Mouse (Mus musculus) neural tube, embryonic 15.5 days (tissue): ENCODE measurements around the gene Rfx4. TPM values are rescaled to one million over a fixed set of nuclear protein-coding genes. Genes with fewer than 3 reads are reported as not detected.
A peak's percentile ranks its signal among the peaks of the same experiment; 100 is the strongest.

Experiments used
- ATAC-seq: fragments of 200-750 bp; cut with Nextera tagmentation; 2 replicates; pipeline ENCODE4 v1.8.0; 2017; ENCODE audit warnings: mild to moderate bottlenecking, moderate TSS enrichment, moderate library complexity; ENCODE audit not compliant: low FRiP score
- H3K27ac ChIP-seq: fragments of 300-500 bp; sonication (generic); replicated peaks from 2 replicates; pipeline ENCODE4 v1.5.1; 2015; ENCODE audit warnings: mild to moderate bottlenecking, inconsistent platforms
- H3K27me3 ChIP-seq: fragments of 300-500 bp; sonication (generic); replicated peaks from 2 replicates; pipeline ENCODE4 v1.6.1; 2015; ENCODE audit warnings: inconsistent platforms
- H3K36me3 ChIP-seq: fragments of 300-500 bp; sonication (generic); 2 replicates; pipeline ENCODE4 v1.6.1; 2015; ENCODE audit warnings: inconsistent platforms
- H3K4me1 ChIP-seq: fragments of 300-500 bp; sonication (generic); 2 replicates; pipeline ENCODE4 v1.6.1; 2015; ENCODE audit warnings: inconsistent platforms
- H3K4me2 ChIP-seq: fragments of 300-500 bp; sonication (generic); 2 replicates; pipeline ENCODE4 v1.6.1; 2015; ENCODE audit warnings: inconsistent platforms, mild to moderate bottlenecking, moderate library complexity
- H3K4me3 ChIP-seq: fragments of 300-500 bp; sonication (generic); replicated peaks from 2 replicates; pipeline ENCODE4 v1.5.1; 2015; ENCODE audit warnings: mild to moderate bottlenecking, inconsistent platforms
- H3K9ac ChIP-seq: fragments of 300-500 bp; sonication (generic); replicated peaks from 2 replicates; pipeline ENCODE4 v1.6.1; 2015; ENCODE audit warnings: mild to moderate bottlenecking, inconsistent platforms
- H3K9me3 ChIP-seq: fragments of 300-500 bp; sonication (generic); replicated peaks from 2 replicates; pipeline ENCODE4 v1.6.1; 2016; ENCODE audit warnings: inconsistent platforms
- WGBS: fragments of 180-500 bp; shearing (Covaris S2); methylation state at CpG from one replicate; pipeline ENCODE4 v1.1.7; 2015; ENCODE audit warnings: mixed read lengths; 5-methylcytosine and 5-hydroxymethylcytosine counted together
- polyA plus RNA-seq: library from polyadenylated mRNA; unstranded; fragments of >200 nt; fragmentation: Nextera tagmentation; extraction: Ambion mirVana; gene quantifications from 2 replicates; pipeline ENCODE4 v1.2.1, GENCODE M21; 2015

Gene Rfx4
- polyA plus RNA-seq, result 15.9 and 16.6 TPM in 2 replicates

DNA sequence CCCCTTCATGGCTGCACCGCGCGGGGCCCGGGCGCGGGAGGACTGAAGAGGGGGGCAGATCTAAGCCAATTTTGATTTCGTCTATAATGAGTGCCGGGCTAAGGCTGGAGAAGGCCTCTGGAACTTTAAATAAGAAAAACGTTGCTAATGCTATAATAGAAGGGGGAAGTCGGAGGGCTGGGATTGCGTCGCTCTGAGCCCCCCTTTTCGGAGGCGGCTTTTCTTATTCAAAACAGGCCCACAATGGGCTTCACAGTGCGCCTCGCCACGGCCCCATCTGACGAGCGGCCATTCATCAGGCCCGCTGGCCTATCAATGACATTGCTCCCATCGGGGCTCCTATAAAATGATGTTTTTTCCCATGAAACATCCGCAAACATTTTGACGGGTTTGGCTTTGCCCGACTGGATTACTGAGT, at the start of gene Rfx4:
TSS of gene Rfx4 (plus strand) at position 277 of the 418 bp plus-strand sequence.
- Histone ChIP-seq H3K4me1 (peaks cover 60% of the 10 kb centered on the region), H3K4me3 (peak within 1 kb of the TSS; percentile 44), H3K9me3 (no peaks in the 10 kb centered on the region), H3K36me3 (no peaks in the 10 kb centered on the region), H3K27ac (peak within 1 kb of the TSS; percentile 85), H3K27me3 (peaks cover 59% of the 10 kb centered on the region), H3K4me2 (peak within 1 kb of the TSS; percentile 87), H3K9ac (peak within 1 kb of the TSS; percentile 40)
- under 1% methylated on average over 24 of the region's 24 CpGs for WGBS
- peak; percentile 55 for ATAC-seq

DNA sequence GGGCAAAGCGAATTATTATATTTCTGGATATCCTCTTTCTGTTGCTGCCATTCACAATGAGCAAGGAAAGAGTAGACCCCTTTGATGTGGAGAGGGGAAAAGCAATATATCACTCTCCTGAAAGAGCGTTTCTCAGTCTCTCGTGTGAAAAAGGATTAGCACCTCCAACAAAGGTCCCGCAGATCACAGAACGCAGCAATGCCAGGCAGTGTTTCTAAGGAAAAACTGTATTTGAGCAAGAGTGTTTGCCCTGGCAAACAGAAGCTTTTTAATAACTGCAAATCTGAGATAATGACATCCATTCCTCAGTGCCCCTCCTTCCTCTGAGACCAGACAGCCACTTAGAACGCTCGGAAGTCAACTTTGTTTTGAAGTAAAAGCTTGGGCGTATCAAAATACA, 49.3 kb upstream of the Rfx4 start:
- ATAC-seq, result no peak
- Histone ChIP-seq H3K4me2 (no peak overlapping the region), H3K9me3 (no peaks in the 10 kb centered on the region), H3K27ac (no peak overlapping the region), H3K36me3 (0 out of 2 replicates have a peak, but pooled peaks cover 8% of the 10 kb centered on the region), H3K27me3 (no peaks in the 10 kb centered on the region), H3K4me1 (peaks cover 28% of the 10 kb centered on the region), H3K9ac (no peak overlapping the region), H3K4me3 (no peak overlapping the region)
- 24% methylated on average over 8 of the region's 8 CpGs for WGBS

DNA sequence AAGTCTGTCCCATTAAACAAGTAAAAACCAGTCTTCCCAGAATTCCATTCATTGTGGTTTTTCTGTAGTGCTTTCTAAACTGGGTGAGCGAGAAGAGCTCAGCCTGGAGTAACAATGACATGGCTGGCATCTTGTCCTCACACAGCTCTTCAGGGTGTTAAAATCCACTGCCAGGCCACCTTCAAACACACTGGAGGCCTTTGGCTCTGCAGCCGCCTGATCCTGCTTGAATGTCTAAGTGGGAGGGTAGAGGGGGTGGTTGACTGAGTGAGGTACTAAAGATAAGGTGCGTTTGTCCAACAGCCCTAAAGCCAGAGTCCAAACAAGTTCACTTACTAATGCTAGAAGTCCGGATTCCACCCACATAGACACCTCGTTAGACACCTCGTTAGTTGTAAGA, 48.6 kb upstream of the Rfx4 start:
- no peak for ATAC-seq
- WGBS, result 20% methylated on average over 6 of the region's 6 CpGs
- no peak overlapping the region for H3K4me3 ChIP-seq
- H3K9me3 ChIP-seq, result no peaks in the 10 kb centered on the region
- H3K9ac ChIP-seq, result no peak overlapping the region
- H3K27me3 ChIP-seq, result no peaks in the 10 kb centered on the region
- 0 out of 2 replicates have a peak, but pooled peaks cover 3% of the 10 kb centered on the region for H3K36me3 ChIP-seq
- peak overlapping the region; percentile 56; the same call in 1 of the 2 replicates for H3K27ac ChIP-seq
- no peak overlapping the region for H3K4me2 ChIP-seq
- H3K4me1 ChIP-seq, result peaks cover 35% of the 10 kb centered on the region

DNA sequence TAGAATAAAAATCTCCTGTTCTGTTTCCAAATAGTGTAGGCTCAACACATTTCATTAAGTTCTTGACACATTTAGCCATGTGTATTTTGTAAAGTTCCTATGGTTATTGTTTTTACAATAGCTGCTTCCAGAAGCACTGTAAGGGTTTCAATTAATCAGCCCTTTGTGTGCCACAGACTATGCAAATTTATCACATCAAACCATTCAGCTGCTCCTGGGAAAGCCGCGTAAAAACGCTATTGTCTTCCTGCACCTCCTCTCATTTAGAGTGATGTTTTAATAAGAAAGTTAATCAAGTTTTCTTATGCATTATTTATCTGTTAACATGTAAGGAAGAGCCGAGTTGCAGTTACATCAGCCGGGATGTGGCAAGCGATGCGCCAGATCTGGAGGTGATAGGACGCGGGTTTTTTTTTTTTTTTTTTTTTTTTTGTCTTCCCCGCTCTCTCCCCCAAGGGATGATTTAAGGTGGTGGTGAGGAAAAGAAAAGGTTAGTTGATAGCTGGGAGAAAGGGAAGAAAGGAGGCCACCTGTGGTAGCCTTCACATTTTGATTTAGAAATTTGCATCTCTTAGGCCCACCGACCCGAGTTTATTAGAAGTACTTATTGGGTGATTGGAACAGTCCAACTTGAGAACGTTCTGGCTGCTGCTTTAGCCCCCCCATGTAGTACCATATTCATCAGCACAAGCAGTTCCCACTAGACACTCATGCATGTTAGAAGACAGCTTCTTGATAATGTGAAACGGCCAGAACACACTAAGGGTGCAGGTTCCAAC, 47.9 kb upstream of the Rfx4 start:
- no peaks in the 10 kb centered on the region for H3K36me3 ChIP-seq
- H3K9me3 ChIP-seq, result no peaks in the 10 kb centered on the region
- 14% methylated on average over 14 of the region's 14 CpGs for WGBS
- H3K4me1 ChIP-seq, result peaks cover 42% of the 10 kb centered on the region
- H3K9ac ChIP-seq, result no peak overlapping the region
- no peak for ATAC-seq
- H3K4me3 ChIP-seq, result no peak overlapping the region
- peak overlapping the region; percentile 56; the same call in 1 of the 2 replicates for H3K27ac ChIP-seq
- H3K4me2 ChIP-seq, result no peak overlapping the region
- H3K27me3 ChIP-seq, result no peaks in the 10 kb centered on the region

DNA sequence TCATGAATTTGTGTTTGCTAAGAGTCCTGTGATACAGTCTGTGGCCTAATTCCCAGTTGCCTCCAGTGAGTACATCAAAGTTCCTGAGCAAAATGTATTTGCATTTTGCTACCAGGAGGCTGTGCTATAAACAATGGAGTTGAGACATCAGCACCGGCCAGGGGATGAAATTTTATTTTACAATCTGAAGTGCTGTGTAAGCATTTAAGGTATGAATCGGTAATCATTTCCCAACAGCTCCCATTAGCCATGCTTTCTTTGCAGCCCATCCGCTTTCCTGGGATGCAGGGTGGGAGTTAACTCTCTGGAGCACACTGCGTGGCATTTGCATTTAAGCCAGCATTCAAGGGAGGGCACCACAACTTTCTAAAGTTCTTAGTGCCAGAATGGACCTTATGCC, 45.7 kb upstream of the Rfx4 start:
- 0 out of 2 replicates have a peak overlapping the region, but pooled peaks have one; percentile 56 for H3K27ac ChIP-seq
- ATAC-seq, result no peak

DNA sequence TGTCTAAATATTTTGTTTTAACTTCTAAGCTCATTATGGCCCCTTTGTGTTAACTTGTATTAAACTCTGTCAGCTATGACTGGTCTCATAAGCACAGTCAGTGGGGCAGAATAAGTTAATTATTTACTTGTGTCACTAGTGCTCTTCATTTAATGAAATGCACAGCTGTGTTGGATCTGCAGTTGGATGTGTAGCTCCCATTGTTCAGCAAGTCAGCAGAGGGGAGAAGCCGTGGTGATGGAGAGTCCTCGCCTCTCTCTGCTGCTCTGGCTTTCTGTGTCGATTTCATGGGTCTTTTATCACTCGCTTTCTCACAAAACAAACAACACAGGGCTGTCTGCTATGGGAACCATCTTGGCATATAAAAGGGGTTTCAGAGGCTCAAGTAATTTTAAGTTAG, 45.0 kb upstream of the Rfx4 start:
- WGBS, result 16% methylated on average over 4 of the region's 4 CpGs
- ATAC-seq, result peak; percentile 34; the same call in 1 of the 2 replicates
- Histone ChIP-seq H3K36me3 (peaks cover 5% of the 10 kb centered on the region; the same call in 1 of the 2 replicates), H3K4me1 (peaks cover 51% of the 10 kb centered on the region), H3K9me3 (no peaks in the 10 kb centered on the region), H3K4me3 (no peak overlapping the region), H3K9ac (no peak overlapping the region), H3K27me3 (no peaks in the 10 kb centered on the region), H3K4me2 (no peak overlapping the region), H3K27ac (peak overlapping the region; percentile 41; the same call in 1 of the 2 replicates)

More for the DNA sequence above, 45.7 kb upstream of the Rfx4 start:
- peaks cover 5% of the 10 kb centered on the region; the same call in 1 of the 2 replicates for H3K36me3 ChIP-seq
- H3K9me3 ChIP-seq, result no peaks in the 10 kb centered on the region
- no peak overlapping the region for H3K4me2 ChIP-seq
- peaks cover 51% of the 10 kb centered on the region for H3K4me1 ChIP-seq
- H3K9ac ChIP-seq, result no peak overlapping the region
- H3K27me3 ChIP-seq, result no peaks in the 10 kb centered on the region
- H3K4me3 ChIP-seq, result no peak overlapping the region
- WGBS, result 18% methylated on average over 4 of the region's 4 CpGs

DNA sequence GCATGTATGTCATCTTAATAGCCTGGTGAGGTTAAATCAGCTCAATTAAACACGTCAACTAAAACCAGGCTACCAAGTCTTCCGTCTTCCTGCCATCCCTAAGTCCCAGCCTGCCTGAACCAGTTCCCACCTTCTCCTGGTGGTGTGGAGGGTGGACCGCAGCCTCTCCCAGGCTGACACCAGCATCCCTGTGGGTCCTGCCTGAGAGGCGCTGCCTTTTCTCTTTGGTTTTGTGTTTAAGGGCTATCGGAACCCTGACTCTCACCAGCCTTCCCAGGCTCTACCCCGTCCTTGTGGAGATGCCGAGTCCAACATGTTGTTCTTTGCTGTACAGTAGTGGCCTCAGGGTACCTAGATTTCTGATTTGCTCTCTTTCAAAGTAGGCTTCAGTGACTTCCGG, 44.4 kb upstream of the Rfx4 start:
- H3K27ac ChIP-seq, result peak overlapping the region; percentile 45
- peaks cover 51% of the 10 kb centered on the region for H3K4me1 ChIP-seq
- H3K9me3 ChIP-seq, result no peaks in the 10 kb centered on the region
- WGBS, result 21% methylated on average over 8 of the region's 8 CpGs
- no peak for ATAC-seq
- H3K9ac ChIP-seq, result no peak overlapping the region
- H3K27me3 ChIP-seq, result no peaks in the 10 kb centered on the region
- H3K36me3 ChIP-seq, result peaks cover 5% of the 10 kb centered on the region; the same call in 1 of the 2 replicates
- 0 out of 2 replicates have a peak overlapping the region, but pooled peaks have one; percentile 17 for H3K4me2 ChIP-seq
- no peak overlapping the region for H3K4me3 ChIP-seq

DNA sequence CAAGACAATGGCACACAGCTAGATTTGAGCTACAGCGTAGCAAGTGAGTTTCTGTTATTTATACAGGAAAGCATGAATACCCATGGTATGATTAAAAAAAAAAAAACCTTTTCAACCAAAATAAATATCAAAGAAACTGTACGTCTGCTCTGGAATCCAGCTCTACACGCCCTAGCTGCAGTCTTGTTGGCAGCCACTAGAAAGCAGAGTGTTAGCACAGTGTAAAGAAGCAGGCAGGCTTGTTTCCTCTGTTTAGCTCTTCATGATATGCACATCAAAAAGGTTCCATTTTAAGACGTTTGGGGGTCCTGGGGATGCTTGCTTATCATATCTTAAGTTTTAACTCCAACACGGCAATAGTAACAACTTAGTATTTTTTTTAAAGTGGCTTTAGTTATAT, 43.9 kb upstream of the Rfx4 start:
- Histone ChIP-seq H3K27ac (peak overlapping the region; percentile 45), H3K9me3 (no peaks in the 10 kb centered on the region), H3K4me3 (no peak overlapping the region), H3K9ac (no peak overlapping the region), H3K4me2 (no peak overlapping the region), H3K36me3 (peaks cover 5% of the 10 kb centered on the region; the same call in 1 of the 2 replicates), H3K27me3 (no peaks in the 10 kb centered on the region), H3K4me1 (peaks cover 51% of the 10 kb centered on the region)
- ATAC-seq, result no peak
- WGBS, result 37% methylated on average over 5 of the region's 5 CpGs

DNA sequence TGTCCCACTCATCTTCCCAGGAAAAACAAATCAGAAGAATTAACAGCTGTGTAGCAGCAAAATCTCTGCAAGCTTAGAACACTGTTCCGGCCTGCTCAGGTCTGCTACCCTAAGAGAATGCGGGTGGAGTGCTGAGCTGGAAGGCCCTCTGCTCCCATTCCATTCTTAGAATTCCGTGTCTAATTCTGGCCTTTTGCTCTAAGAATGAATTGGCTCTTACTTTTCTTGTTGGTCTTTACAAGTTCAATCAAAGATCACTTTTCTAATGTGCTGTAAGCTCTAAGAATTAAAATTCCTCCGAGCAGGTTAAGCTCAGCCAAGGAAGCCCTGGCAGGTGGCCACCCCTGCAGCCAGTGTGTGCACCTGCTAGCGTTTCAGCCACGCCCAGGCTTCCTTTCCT, 43.3 kb upstream of the Rfx4 start:
- Histone ChIP-seq H3K9me3 (no peaks in the 10 kb centered on the region), H3K27ac (no peak overlapping the region), H3K27me3 (no peaks in the 10 kb centered on the region), H3K4me3 (no peak overlapping the region), H3K36me3 (peaks cover 5% of the 10 kb centered on the region; the same call in 1 of the 2 replicates), H3K4me2 (no peak overlapping the region), H3K9ac (no peak overlapping the region), H3K4me1 (peaks cover 45% of the 10 kb centered on the region)
- ATAC-seq, result no peak
- WGBS, result 42% methylated on average over 6 of the region's 6 CpGs

DNA sequence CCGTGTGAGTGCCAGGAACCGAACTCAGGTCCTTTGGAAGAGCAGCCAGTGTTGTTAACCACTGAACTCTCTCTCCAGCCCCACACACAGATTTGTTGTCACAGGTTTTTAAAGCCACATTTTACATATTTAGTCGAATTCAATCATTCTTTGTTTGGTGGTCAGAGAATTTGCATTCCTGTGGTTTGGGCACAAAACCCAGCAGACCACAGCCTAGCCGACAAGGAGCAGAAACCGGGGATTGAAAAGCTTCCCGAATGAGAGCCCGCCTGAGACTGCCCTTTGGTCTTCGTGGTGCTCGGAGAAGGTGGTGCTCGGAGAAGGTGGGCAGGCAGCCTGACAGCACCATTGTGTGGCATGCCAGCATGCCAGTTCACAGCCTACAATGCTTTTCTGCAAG, 42.8 kb upstream of the Rfx4 start:
- Histone ChIP-seq H3K4me2 (no peak overlapping the region), H3K27me3 (no peaks in the 10 kb centered on the region), H3K27ac (no peak overlapping the region), H3K9me3 (no peaks in the 10 kb centered on the region), H3K4me3 (no peak overlapping the region), H3K36me3 (peaks cover 5% of the 10 kb centered on the region; the same call in 1 of the 2 replicates), H3K4me1 (peaks cover 41% of the 10 kb centered on the region), H3K9ac (no peak overlapping the region)
- ATAC-seq, result no peak
- 61% methylated on average over 10 of the region's 10 CpGs for WGBS

DNA sequence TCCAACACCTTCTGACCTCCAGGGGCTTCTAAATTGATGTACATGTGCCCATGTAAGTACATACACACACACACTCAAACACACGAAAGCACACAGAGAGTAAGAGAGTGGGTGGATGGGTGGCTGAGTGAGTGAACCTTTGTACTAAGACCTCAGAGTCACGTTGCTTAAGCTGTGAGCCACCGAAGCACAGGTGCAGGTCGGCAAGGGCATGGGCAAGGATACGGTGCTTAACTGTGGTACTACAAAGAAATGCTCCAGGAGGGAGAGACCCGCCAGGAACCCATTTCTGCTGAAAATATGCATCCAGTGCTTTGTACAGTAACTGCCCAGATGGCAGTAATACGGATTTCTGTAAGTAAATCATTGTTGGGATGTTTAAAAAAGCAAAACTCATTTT, 40.2 kb upstream of the Rfx4 start:
- Histone ChIP-seq H3K9ac (no peak overlapping the region), H3K4me2 (no peak overlapping the region), H3K27ac (no peak overlapping the region), H3K4me3 (no peak overlapping the region), H3K4me1 (peaks cover 30% of the 10 kb centered on the region), H3K9me3 (no peaks in the 10 kb centered on the region), H3K36me3 (peaks cover 11% of the 10 kb centered on the region), H3K27me3 (no peaks in the 10 kb centered on the region)
- WGBS, result 85% methylated on average over 7 of the region's 7 CpGs
- ATAC-seq, result no peak

DNA sequence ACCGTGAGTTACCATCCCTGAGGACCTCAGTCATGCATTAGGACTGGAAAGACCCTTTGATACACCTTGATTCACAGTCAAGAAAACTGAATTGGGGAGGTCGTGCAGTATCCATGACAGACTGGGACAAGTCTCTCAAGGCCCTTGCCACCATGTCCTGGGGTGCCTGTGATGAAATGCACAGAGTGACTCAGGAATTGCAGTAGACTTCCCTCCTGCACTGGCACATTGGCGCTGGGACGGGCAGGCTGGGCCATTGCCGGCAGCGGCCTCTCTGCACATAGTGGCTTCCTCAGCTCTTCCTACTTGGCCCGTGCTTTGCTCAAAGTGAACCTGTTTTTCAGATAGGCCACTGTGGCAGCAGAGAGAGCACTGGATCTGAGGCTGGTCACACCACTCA, 39.3 kb upstream of the Rfx4 start:
- Histone ChIP-seq H3K27ac (no peak overlapping the region), H3K9ac (no peak overlapping the region), H3K4me1 (peaks cover 22% of the 10 kb centered on the region), H3K4me3 (no peak overlapping the region), H3K36me3 (peaks cover 15% of the 10 kb centered on the region), H3K9me3 (no peaks in the 10 kb centered on the region), H3K27me3 (no peaks in the 10 kb centered on the region), H3K4me2 (no peak overlapping the region)
- ATAC-seq, result no peak
- WGBS, result 95% methylated on average over 7 of the region's 7 CpGs
